Mouse (Mus musculus) thymus, postnatal 0 days (tissue): ENCODE measurements around the gene Lst1. TPM values are rescaled to one million over a fixed set of nuclear protein-coding genes. Genes with fewer than 3 reads are reported as not detected.

Experiments used
- microRNA-seq: library from miRNA; unstranded; fragments of <30 nt; microRNA quantifications from one replicate; pipeline ENCODE4, GENCODE M21; 2016; ENCODE audit warnings: borderline number of aligned reads
- polyA plus RNA-seq: library from polyadenylated mRNA; unstranded; fragments of >200 nt; fragmentation: Nextera tagmentation; extraction: Ambion mirVana; gene quantifications from 2 replicates; pipeline ENCODE4 v1.2.1, GENCODE M21; 2015

Lst1 gene
- polyA plus RNA-seq, 1 experiment from 2014 or later, result 35.3 TPM

Small RNA genes lying within 50 kb of the gene (microRNA-seq; reads per million reads assigned to microRNA genes)
- gene Mir6973a (not detected), gene Mir6974 (not detected)

Other genes starting within 250 kb of the Lst1 start
- 0.72 and 0.83 TPM in 2 replicates for gene Hspa1b, start 229.2 kb downstream of the Lst1 start, polyA plus RNA-seq
- gene Gm20481, start 218.5 kb downstream of the Lst1 start, polyA plus RNA-seq, result not detected in 2 replicates
- gene Hspa1a, start 216.3 kb downstream of the Lst1 start, polyA plus RNA-seq, result 6.8 and 7.6 TPM in 2 replicates
- 0.09 and 0.27 TPM in 2 replicates for gene Hspa1l, start 215.7 kb downstream of the Lst1 start, polyA plus RNA-seq
- 179 and 197 TPM in 2 replicates for gene Lsm2, start 206.6 kb downstream of the Lst1 start, polyA plus RNA-seq
- gene Vars, start 187.5 kb downstream of the Lst1 start, polyA plus RNA-seq, result 125 and 138 TPM in 2 replicates
- gene Vwa7, start 171.9 kb downstream of the Lst1 start, polyA plus RNA-seq, result 0.26 and 0.36 TPM in 2 replicates
- 18.2 and 22.5 TPM in 2 replicates for gene Sapcd1, start 160.4 kb downstream of the Lst1 start, polyA plus RNA-seq
- 8.9 and 13.5 TPM in 2 replicates for gene Msh5, start 141.7 kb downstream of the Lst1 start, polyA plus RNA-seq
- 501 and 524 TPM in 2 replicates for gene Clic1, start 138.5 kb downstream of the Lst1 start, polyA plus RNA-seq
- gene Ddah2, start 129.4 kb downstream of the Lst1 start, polyA plus RNA-seq, result 51.6 and 57.5 TPM in 2 replicates
- 0.27 and 0.57 TPM in 2 replicates for gene Ly6g6c, start 123.1 kb downstream of the Lst1 start, polyA plus RNA-seq
- gene Mpig6b, start 122.3 kb downstream of the Lst1 start, polyA plus RNA-seq, result 0.06 and 0.08 TPM in 2 replicates
- gene Ly6g6e, start 111.5 kb downstream of the Lst1 start, polyA plus RNA-seq, result 0.89 and 1.0 TPM in 2 replicates
- gene Ly6g6d, start 110.4 kb downstream of the Lst1 start, polyA plus RNA-seq, result 0.55 and 0.60 TPM in 2 replicates
- gene Ly6g6f, start 102.8 kb downstream of the Lst1 start, polyA plus RNA-seq, result 0.12 TPM in 1 of 2 replicates, not detected in the other
- gene Abhd16a, start 99.2 kb downstream of the Lst1 start, polyA plus RNA-seq, result 85.3 and 90.6 TPM in 2 replicates
- 0.37 TPM in 1 of 2 replicates, not detected in the other for gene Ly6g5c, start 80.2 kb downstream of the Lst1 start, polyA plus RNA-seq
- 3.7 and 4.0 TPM in 2 replicates for gene Ly6g5b, start 73.0 kb downstream of the Lst1 start, polyA plus RNA-seq
- gene Gpank1, start 67.0 kb downstream of the Lst1 start, polyA plus RNA-seq, result 26.9 and 31.2 TPM in 2 replicates
- gene Csnk2b, start 66.4 kb downstream of the Lst1 start, polyA plus RNA-seq, result 348 and 353 TPM in 2 replicates
- gene D17H6S53E, start 62.1 kb downstream of the Lst1 start, polyA plus RNA-seq, result 11.2 and 14.7 TPM in 2 replicates
- gene Apom, start 56.4 kb downstream of the Lst1 start, polyA plus RNA-seq, result 0.18 and 0.21 TPM in 2 replicates
- 42.3 and 48.0 TPM in 2 replicates for gene Bag6, start 53.3 kb downstream of the Lst1 start, polyA plus RNA-seq
- gene Prrc2a, start 23.5 kb downstream of the Lst1 start, polyA plus RNA-seq, result 81.3 and 113 TPM in 2 replicates
- 45.2 and 47.2 TPM in 2 replicates for gene Aif1, start 12.4 kb downstream of the Lst1 start, polyA plus RNA-seq
- 144 and 167 TPM in 2 replicates for gene Ltb, start 6.0 kb upstream of the Lst1 start, polyA plus RNA-seq
- 4.2 and 5.7 TPM in 2 replicates for gene Tnf, start 13.6 kb upstream of the Lst1 start, polyA plus RNA-seq
- gene Lta, start 16.9 kb upstream of the Lst1 start, polyA plus RNA-seq, result 4.4 and 4.7 TPM in 2 replicates
- 0.26 and 0.69 TPM in 2 replicates for gene Gm16181, start 32.4 kb upstream of the Lst1 start, polyA plus RNA-seq
- gene Atp6v1g2, start 45.2 kb upstream of the Lst1 start, polyA plus RNA-seq, result 1.3 and 1.8 TPM in 2 replicates
- 14.0 and 16.8 TPM in 2 replicates for gene Nfkbil1, start 47.4 kb upstream of the Lst1 start, polyA plus RNA-seq
- gene Ddx39b, start 53.3 kb upstream of the Lst1 start, polyA plus RNA-seq, result 423 and 446 TPM in 2 replicates
- gene H2-D1, start 74.3 kb upstream of the Lst1 start, polyA plus RNA-seq, result 441 and 555 TPM in 2 replicates
- gene H2-Q1, start 132.0 kb upstream of the Lst1 start, polyA plus RNA-seq, result 1.4 and 1.9 TPM in 2 replicates
- gene H2-Q2, start 153.8 kb upstream of the Lst1 start, polyA plus RNA-seq, result 68.4 and 69.8 TPM in 2 replicates
- 15.1 and 18.4 TPM in 2 replicates for gene H2-Q4, start 191.2 kb upstream of the Lst1 start, polyA plus RNA-seq
- gene H2-Q6, start 236.4 kb upstream of the Lst1 start, polyA plus RNA-seq, result 22.7 and 22.9 TPM in 2 replicates